Mouse (Mus musculus) frontal cortex, adult (tissue): ENCODE data around the gene Iba57.

Source experiments
- ATAC-seq: cut with Nextera tagmentation; 2 replicates; pipeline ENCODE4 v1.9.2; 2017; ENCODE audit warnings: mild to moderate bottlenecking, moderate library complexity, mixed read lengths; ENCODE audit not compliant: low TSS enrichment

Iba57 gene

GRCm38 (mm10) chr11:59134373-59134997 lies 29.1 kb downstream of the Iba57 start:
- no peak for ATAC-seq

GRCm38 (mm10) chr11:59132065-59132464 lies 31.5 kb downstream of the Iba57 start:
- ATAC-seq = no peak

DNA sequence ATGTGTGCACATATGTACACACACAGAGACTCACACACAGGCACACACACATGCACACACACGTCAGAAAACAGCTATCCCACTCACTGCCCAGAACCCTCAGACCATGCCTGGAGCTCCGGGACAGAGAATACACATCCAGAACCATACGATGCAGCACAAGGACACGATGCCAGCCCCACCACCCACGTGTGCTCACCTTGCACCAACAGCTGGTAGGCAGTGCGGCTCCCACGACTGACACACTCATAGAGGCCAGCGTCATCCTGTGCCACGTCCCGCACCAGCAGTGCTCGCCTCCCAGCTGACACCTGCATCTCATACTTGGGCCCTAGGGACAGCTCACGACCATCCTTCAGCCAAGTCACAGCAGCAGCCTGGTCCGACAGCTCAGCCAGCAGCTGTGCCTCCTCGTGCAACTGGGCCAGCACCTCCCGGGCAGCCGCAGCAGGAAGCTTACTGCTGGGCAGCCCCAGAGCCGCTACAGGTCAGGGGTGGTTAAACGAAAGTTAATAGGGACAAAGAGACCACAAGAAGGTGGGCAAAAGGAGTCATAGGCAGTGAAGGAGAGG lies 32.1 kb downstream of the Iba57 start:
- ATAC-seq = no peak

- ATAC-seq = no peak
Observed at GRCm38 (mm10) chr11:59130782-59131181, 32.8 kb downstream of the Iba57 start.

DNA sequence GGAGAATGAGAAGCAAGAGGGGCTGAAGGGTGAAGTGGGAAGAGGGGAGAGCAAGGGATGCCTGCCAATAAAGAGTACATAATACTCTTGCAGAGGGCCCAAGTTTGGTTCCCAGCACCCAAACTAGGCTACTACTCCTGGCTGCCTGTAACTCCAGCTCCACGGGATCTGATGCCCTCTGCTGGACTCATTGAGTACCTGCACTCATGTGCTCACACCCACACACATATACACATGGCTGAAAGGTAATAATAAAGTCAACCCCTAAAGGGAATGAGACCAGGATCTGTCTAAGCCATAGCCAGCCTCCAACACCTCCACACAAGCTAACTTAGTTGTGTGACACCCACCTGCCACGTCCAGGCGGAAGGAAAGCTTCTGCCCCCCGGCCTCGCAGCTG lies 57.6 kb downstream of the Iba57 start:
- ATAC-seq = no peak
